Mouse (Mus musculus) embryonic facial prominence, embryonic 10.5 days (tissue): ENCODE data around the gene Lrrc14b. TPM values are rescaled to one million over a fixed set of nuclear protein-coding genes. Genes with fewer than 3 reads are reported as not detected.
A peak's percentile ranks its signal among the peaks of the same experiment; 100 is the strongest.

Experiments
- DNase-seq: peaks from one replicate; pipeline ENCODE4 v3.0.0-alpha.2; 2017; ENCODE audit warnings: low spot score
- H3K27ac ChIP-seq: fragments of 300-500 bp; sonication (generic); replicated peaks from 2 replicates; pipeline ENCODE4 v1.5.1; 2016; ENCODE audit warnings: mild to moderate bottlenecking
- H3K27me3 ChIP-seq: fragments of 300-500 bp; sonication (generic); replicated peaks from 2 replicates; pipeline ENCODE4 v1.6.1; 2016; ENCODE audit warnings: low read depth, mild to moderate bottlenecking; ENCODE audit not compliant: poor library complexity, severe bottlenecking
- H3K36me3 ChIP-seq: fragments of 300-500 bp; sonication (generic); replicated peaks from 2 replicates; pipeline ENCODE4 v1.6.1; 2016; ENCODE audit warnings: mild to moderate bottlenecking, moderate library complexity
- H3K4me1 ChIP-seq: fragments of 300-500 bp; sonication (generic); 2 replicates; pipeline ENCODE4 v1.6.1; 2016
- H3K4me3 ChIP-seq: fragments of 300-500 bp; sonication (generic); 2 replicates; pipeline ENCODE4 v1.5.1; 2016; ENCODE audit warnings: mild to moderate bottlenecking, moderate library complexity
- H3K9me3 ChIP-seq: fragments of 300-500 bp; sonication (generic); 2 replicates; pipeline ENCODE4 v1.6.1; 2016; ENCODE audit warnings: mild to moderate bottlenecking
- WGBS: fragments of 180-500 bp; shearing (Covaris S2); methylation state at CpG from one replicate; pipeline ENCODE4 v1.1.7; 2016; 5-methylcytosine and 5-hydroxymethylcytosine counted together
- polyA plus RNA-seq: library from polyadenylated mRNA; unstranded; fragments of >200 nt; fragmentation: Nextera tagmentation; extraction: Ambion mirVana; gene quantifications from 2 replicates; pipeline ENCODE4 v1.2.1, GENCODE M21; 2016

The Lrrc14b gene
- polyA plus RNA-seq: not detected in 2 replicates

GRCm38 (mm10) chr13:74363859-74364235, at the start of gene Lrrc14b:
Gene Lrrc14b, minus strand, starts transcription at chr13:74364005.
- peaks cover 46% of the 10 kb centered on the region for H3K36me3 ChIP-seq
- H3K9me3 ChIP-seq: no peaks in the 10 kb centered on the region
- no peak within 1 kb of the TSS for H3K4me3 ChIP-seq
- WGBS: 88% methylated on average over 8 of the region's 8 CpGs
- H3K27me3 ChIP-seq: no peaks in the 10 kb centered on the region
- no peak within 1 kb of the TSS for H3K27ac ChIP-seq
- no peaks in the 10 kb centered on the region for H3K4me1 ChIP-seq
- DNase-seq: no peak

GRCm38 (mm10) chr13:74399298-74399839, 35.6 kb upstream of the Lrrc14b start, which contains the start of gene Ftl1-ps1:
Gene Ftl1-ps1, plus strand, starts transcription at chr13:74399694.
- no peaks in the 10 kb centered on the region for H3K36me3 ChIP-seq
- 10% methylated on average over 11 of the region's 11 CpGs for WGBS
- H3K27me3 ChIP-seq: peaks cover 7% of the 10 kb centered on the region
- H3K4me1 ChIP-seq: 0 out of 2 replicates have a peak, but pooled peaks cover 2% of the 10 kb centered on the region
- DNase-seq: peak; percentile 31
- H3K27ac ChIP-seq: no peak within 1 kb of the TSS
- H3K4me3 ChIP-seq: peak within 1 kb of the TSS; percentile 29; the same call in 1 of the 2 replicates
- H3K9me3 ChIP-seq: no peaks in the 10 kb centered on the region

- no peaks in the 10 kb centered on the region for H3K4me1 ChIP-seq
- H3K4me3 ChIP-seq: no peak overlapping the region
- H3K27ac ChIP-seq: no peak overlapping the region
- H3K36me3 ChIP-seq: no peaks in the 10 kb centered on the region
- no peaks in the 10 kb centered on the region for H3K9me3 ChIP-seq
- WGBS: 72% methylated on average over 2 of the region's 2 CpGs
- H3K27me3 ChIP-seq: no peaks in the 10 kb centered on the region
- no peak for DNase-seq
Measured at GRCm38 (mm10) chr13:74391156-74391555, 27.4 kb upstream of the Lrrc14b start.

- 2% methylated on average over 14 of the region's 14 CpGs for WGBS
- peak within 1 kb of the TSS; percentile 79 for H3K27ac ChIP-seq
Measured at GRCm38 (mm10) chr13:74390371-74390990, 26.7 kb upstream of the Lrrc14b start, which contains the start of gene Zfp72. Gene Zfp72, minus strand, starts transcription at chr13:74390836.

GRCm38 (mm10) chr13:74389730-74390129, 25.9 kb upstream of the Lrrc14b start:
- Histone ChIP-seq H3K4me3 (peak overlapping the region; percentile 70), H3K4me1 (no peaks in the 10 kb centered on the region), H3K36me3 (no peaks in the 10 kb centered on the region), H3K9me3 (no peaks in the 10 kb centered on the region), H3K27me3 (no peaks in the 10 kb centered on the region), H3K27ac (no peak overlapping the region)
- 72% methylated on average over 6 of the region's 6 CpGs for WGBS
- no peak for DNase-seq

More at GRCm38 (mm10) chr13:74390371-74390990, 26.7 kb upstream of the Lrrc14b start, which contains the start of gene Zfp72:
- no peaks in the 10 kb centered on the region for H3K9me3 ChIP-seq
- no peaks in the 10 kb centered on the region for H3K36me3 ChIP-seq
- peak within 1 kb of the TSS; percentile 70 for H3K4me3 ChIP-seq
- no peaks in the 10 kb centered on the region for H3K27me3 ChIP-seq
- no peaks in the 10 kb centered on the region for H3K4me1 ChIP-seq
- peak; percentile 67 for DNase-seq

GRCm38 (mm10) chr13:74382289-74382688, 18.5 kb upstream of the Lrrc14b start:
- Histone ChIP-seq H3K27ac (no peak overlapping the region), H3K36me3 (no peaks in the 10 kb centered on the region), H3K27me3 (no peaks in the 10 kb centered on the region), H3K9me3 (no peaks in the 10 kb centered on the region), H3K4me3 (no peak overlapping the region), H3K4me1 (peaks cover 5% of the 10 kb centered on the region; the same call in 1 of the 2 replicates)
- no peak for DNase-seq
- WGBS: 75% methylated on average over 3 of the region's 3 CpGs

GRCm38 (mm10) chr13:74381533-74382276, 17.9 kb upstream of the Lrrc14b start:
- WGBS: 81% methylated on average over 10 of the region's 10 CpGs
- no peaks in the 10 kb centered on the region for H3K36me3 ChIP-seq
- no peaks in the 10 kb centered on the region for H3K9me3 ChIP-seq
- H3K4me3 ChIP-seq: no peak overlapping the region
- peaks cover 5% of the 10 kb centered on the region; the same call in 1 of the 2 replicates for H3K4me1 ChIP-seq
- no peaks in the 10 kb centered on the region for H3K27me3 ChIP-seq
- no peak for DNase-seq
- no peak overlapping the region for H3K27ac ChIP-seq

GRCm38 (mm10) chr13:74363176-74363858, 488 bp downstream of the Lrrc14b start:
- H3K4me3 ChIP-seq: no peak overlapping the region
- no peaks in the 10 kb centered on the region for H3K9me3 ChIP-seq
- no peak for DNase-seq
- peaks cover 51% of the 10 kb centered on the region for H3K36me3 ChIP-seq
- no peaks in the 10 kb centered on the region for H3K4me1 ChIP-seq
- 90% methylated on average over 13 of the region's 13 CpGs for WGBS
- no peaks in the 10 kb centered on the region for H3K27me3 ChIP-seq
- H3K27ac ChIP-seq: no peak overlapping the region

GRCm38 (mm10) chr13:74362218-74362617, 1.6 kb downstream of the Lrrc14b start:
- Histone ChIP-seq H3K27ac (no peak overlapping the region), H3K36me3 (peaks cover 62% of the 10 kb centered on the region), H3K9me3 (no peaks in the 10 kb centered on the region), H3K4me3 (no peak overlapping the region), H3K27me3 (no peaks in the 10 kb centered on the region), H3K4me1 (no peaks in the 10 kb centered on the region)
- no peak for DNase-seq
- 80% methylated on average over 2 of the region's 2 CpGs for WGBS

- DNase-seq: no peak
- WGBS: 95% methylated on average over 13 of the region's 13 CpGs
- H3K9me3 ChIP-seq: no peaks in the 10 kb centered on the region
- H3K4me3 ChIP-seq: no peak overlapping the region
- H3K36me3 ChIP-seq: peaks cover 94% of the 10 kb centered on the region
- H3K27ac ChIP-seq: no peak overlapping the region
- H3K4me1 ChIP-seq: no peaks in the 10 kb centered on the region
- H3K27me3 ChIP-seq: no peaks in the 10 kb centered on the region
Measured at GRCm38 (mm10) chr13:74356491-74356890, 7.3 kb downstream of the Lrrc14b start.

- no peaks in the 10 kb centered on the region for H3K27me3 ChIP-seq
- peaks cover 33% of the 10 kb centered on the region for H3K36me3 ChIP-seq
- H3K27ac ChIP-seq: peak overlapping the region; percentile 97
- WGBS: 2% methylated on average over 15 of the region's 15 CpGs
- no peak for DNase-seq
- peak overlapping the region; percentile 84 for H3K4me3 ChIP-seq
- H3K9me3 ChIP-seq: no peaks in the 10 kb centered on the region
- peaks cover 21% of the 10 kb centered on the region for H3K4me1 ChIP-seq
Measured at GRCm38 (mm10) chr13:74350435-74350906, 13.3 kb downstream of the Lrrc14b start.
